Comparison of ENCODE assay signal across 12 mouse cellular contexts in genomic region chr4:69754567-69754966, GRCm38 (mm10).
DNase-seq lines count a peak whose midpoint lies in the region; ATAC-seq and TF ChIP-seq lines count a peak whose summit lies in the region.
"Had no signal": no experiment of that assay in that cellular context is flagged by ENCODE, and none has a peak within 500 bp of the region (broad histone marks: within the 10 kb centered on the region; RNA-seq: fewer than 3 reads in every experiment).

No protein-coding gene starts in this region.

- no peaks in the 10 kb centered on the region for H3K36me3 ChIP-seq in kidney, postnatal 0 days (ENCODE audit: insufficient read depth, low read length)
- no peaks in the 10 kb centered on the region for H3K36me3 ChIP-seq in ES-E14 (ENCODE audit: control insufficient read depth, insufficient read depth, low read length, poor library complexity, severe bottlenecking)
- H3K36me3 ChIP-seq: heart, embryonic 12.5 days had no signal

- H3K9ac ChIP-seq in kidney, postnatal 0 days (ENCODE audit: low read depth, low read length): no peak overlapping the region
- H3K9ac ChIP-seq in ES-E14 (ENCODE audit: insufficient read depth, low read depth, low read length, poor library complexity, severe bottlenecking): no peak overlapping the region
- H3K9ac ChIP-seq: heart, embryonic 12.5 days had no signal

- DNase-seq in cerebellum, postnatal 14 days: peak; percentile 22 to 23
- DNase-seq in cerebellum, postnatal 36 days: no peak
- DNase-seq in kidney, postnatal 0 days (ENCODE audit: low spot score): peak; percentile 59
- no peak for DNase-seq in kidney, postnatal 14 days
- DNase-seq in ES-E14 (ENCODE audit: low read depth, low spot score): peak; percentile 15
- peak; percentile 2 for DNase-seq in forelimb bud, embryonic 11.5 days (ENCODE audit: low read depth, low spot score)
- no peak for DNase-seq in gastrocnemius, postnatal 4 days (ENCODE audit: low spot score in 2 of 2)
- no peak for DNase-seq in urinary bladder, postnatal 10 days (ENCODE audit: low spot score)
- DNase-seq: kidney, adult 18-20 months; right cerebral cortex, adult 18-20 months; thymus, adult 18-20 months had no signal

- no peak overlapping the region for H3K4me2 ChIP-seq in kidney, postnatal 0 days (ENCODE audit: low read length)
- H3K4me2 ChIP-seq: heart, embryonic 12.5 days had no signal

- no peak for ATAC-seq in kidney, postnatal 0 days (replicated peaks; ENCODE audit: low FRiP score, low read depth)

- TF ChIP-seq CTCF in kidney, postnatal 0 days (IDR thresholded peaks at IDR 0.05; ENCODE audit: low read depth): peak; percentile 63

- H3K27me3 ChIP-seq in kidney, postnatal 0 days (ENCODE audit: insufficient read depth, low read length): no peaks in the 10 kb centered on the region
- H3K27me3 ChIP-seq: heart, embryonic 12.5 days had no signal

- H3K4me3 ChIP-seq in kidney, postnatal 0 days (replicated peaks; ENCODE audit: low read depth, low read length): no peak overlapping the region
- no peak overlapping the region for H3K4me3 ChIP-seq in ES-E14 (ENCODE audit: insufficient read depth in 1 of 2, low read depth in 1 of 2, low read length in 2 of 2, poor library complexity in 1 of 2, severe bottlenecking in 1 of 2)
- H3K4me3 ChIP-seq: heart, embryonic 12.5 days had no signal

- in situ Hi-C loops in ES-E14 (cut with MboI; ENCODE audit: low sequenced_read_pairs in 2 of 2, unreplicated experiment in 2 of 2): no loop called here

- H3K4me1 ChIP-seq in kidney, postnatal 0 days (replicated peaks; ENCODE audit: insufficient read depth, low read length): no peaks in the 10 kb centered on the region
- no peaks in the 10 kb centered on the region for H3K4me1 ChIP-seq in ES-E14 (ENCODE audit: control insufficient read depth in 2 of 2, insufficient read depth in 2 of 2, low read length in 2 of 2, poor library complexity in 1 of 2)
- H3K4me1 ChIP-seq: heart, embryonic 12.5 days had no signal

- no peaks in the 10 kb centered on the region for H3K9me3 ChIP-seq in kidney, postnatal 0 days (replicated peaks; ENCODE audit: low read length)
- no peaks in the 10 kb centered on the region for H3K9me3 ChIP-seq in ES-E14 (ENCODE audit: control insufficient read depth, insufficient read depth, low read depth, low read length)
- H3K9me3 ChIP-seq: heart, embryonic 12.5 days had no signal

- no peak overlapping the region for H3K27ac ChIP-seq in kidney, postnatal 0 days
- H3K27ac ChIP-seq in ES-E14 (ENCODE audit: insufficient read depth, low read depth, low read length, poor library complexity, severe bottlenecking): no peak overlapping the region

- WGBS in kidney, postnatal 0 days: 79% methylated on average over 2 of the region's 2 CpGs

TF ChIP-seq in ES-E14, 5 proteins besides CTCF, POLR2A, EP300 and RAD21:
- TF ChIP-seq ZNF384 (IDR thresholded peaks at IDR 0.05; ENCODE audit: low read depth, low read length): no peak
- TF ChIP-seq CHD2 (IDR thresholded peaks at IDR 0.05; ENCODE audit: low read depth, low read length): no peak
- no peak for TF ChIP-seq MAFK (IDR thresholded peaks at IDR 0.05; ENCODE audit: insufficient read depth, low read depth, low read length)
- TF ChIP-seq ZC3H11A (IDR thresholded peaks at IDR 0.05; ENCODE audit: borderline replicate concordance, low read depth, low read length): no peak
- no peak for TF ChIP-seq HCFC1 (IDR thresholded peaks at IDR 0.05; ENCODE audit: borderline replicate concordance, insufficient read depth, low read length)

Comparison
In these comparisons a context has a peak if more than half of its experiments do, and no peak if none do; other contexts are left out.
1. DNase-seq: peak in cerebellum, postnatal 14 days (2 of 2), kidney, postnatal 0 days (single experiment), ES-E14 (single experiment) and forelimb bud, embryonic 11.5 days (single experiment); none in cerebellum, postnatal 36 days (0 of 2), kidney, postnatal 14 days (single experiment), gastrocnemius, postnatal 4 days (0 of 2) and urinary bladder, postnatal 10 days (single experiment).